Mouse (Mus musculus) embryonic fibroblast, embryonic 13.5 days (primary cell): Measurements from ENCODE around the gene Ercc6l2.

ENCODE experiments used
- CTCF ChIP-seq: IDR thresholded peaks from 2 replicates; pipeline ENCODE4 v1.5.1; 2011; ENCODE audit warnings: mild to moderate bottlenecking, control low read depth, low read length, moderate library complexity, borderline replicate concordance; ENCODE audit not compliant: insufficient read depth
- POLR2A ChIP-seq: IDR thresholded peaks from 2 replicates; pipeline ENCODE4 v1.6.1; 2011; ENCODE audit warnings: low read depth, mild to moderate bottlenecking, control low read depth, low read length, moderate library complexity

GRCm38 (mm10) chr13:63877138-63877537 is 62.1 kb downstream of the Ercc6l2 start:
- TF ChIP-seq POLR2A (no peak), CTCF (no peak)
